Mouse (Mus musculus) brain, embryonic 14.5 days (tissue): ENCODE data around the gene Cox4i2.

Experiments used
- CTCF ChIP-seq: fragments of 200-500 bp; IDR thresholded peaks from 2 replicates; pipeline ENCODE4 v1.5.1; 2012; ENCODE audit warnings: inconsistent platforms, mild to moderate bottlenecking, moderate library complexity, borderline replicate concordance; ENCODE audit not compliant: insufficient read depth, insufficient read length; ENCODE audit errors: extremely low read depth
- POLR2A ChIP-seq: fragments of 200-500 bp; IDR thresholded peaks from 2 replicates; pipeline ENCODE4 v1.6.1; 2012; ENCODE audit warnings: mild to moderate bottlenecking, inconsistent platforms, borderline replicate concordance; ENCODE audit not compliant: poor library complexity, insufficient read depth, insufficient read length, severe bottlenecking; ENCODE audit errors: extremely low read depth

- TF ChIP-seq CTCF (no peak), POLR2A (no peak)
Measured at GRCm38 (mm10) chr2:152705993-152706571, 47.9 kb upstream of the Cox4i2 start.
